Mouse (Mus musculus): ENCODE data around the gene Klf1.
A peak's percentile ranks its signal among the peaks of the same experiment; 100 is the strongest.

Gene Klf1

DNA sequence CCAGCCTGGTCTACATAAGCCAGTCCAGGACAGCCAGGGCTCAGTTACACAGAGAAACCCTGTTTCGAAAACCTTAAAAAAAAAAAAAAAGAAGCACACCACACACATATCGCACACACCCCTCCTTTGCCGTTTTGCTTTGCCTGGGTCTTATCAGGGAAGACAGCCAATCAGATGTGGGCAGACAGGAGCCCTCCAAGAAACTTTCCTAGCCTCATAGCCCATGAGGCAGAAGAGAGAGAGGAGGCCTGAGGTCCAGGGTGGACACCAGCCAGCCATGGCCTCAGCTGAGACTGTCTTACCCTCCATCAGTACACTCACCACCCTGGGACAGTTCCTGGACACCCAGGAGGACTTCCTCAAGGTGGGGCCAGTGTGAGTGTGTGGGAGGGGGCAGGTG, at the start of gene Klf1:
Gene Klf1 (plus strand): TSS at position 177 of the 400 bp plus-strand sequence.
- DNase-seq (ENCODE audit: low spot score in 2 of 2), result no peak

DNA sequence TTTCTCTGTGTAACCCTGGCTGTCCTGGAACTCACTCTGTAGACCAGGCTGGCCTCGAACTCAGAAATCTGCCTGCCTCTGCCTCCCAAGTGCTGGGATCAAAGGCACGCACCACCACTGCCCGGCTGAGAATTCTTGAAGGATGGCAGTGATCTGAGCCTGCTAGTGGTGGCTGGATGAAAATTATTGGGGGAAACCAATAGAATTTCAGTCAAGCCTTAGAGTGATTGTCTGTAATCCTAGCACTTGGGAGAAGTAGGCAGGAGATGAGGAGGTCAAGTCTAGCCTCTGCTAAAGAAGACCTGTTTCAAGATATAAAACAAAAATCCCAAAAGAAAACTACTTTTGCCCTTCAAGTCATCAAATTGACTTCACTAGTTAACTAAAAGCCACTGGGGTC, 45.3 kb upstream of the Klf1 start:
- no peak for DNase-seq (ENCODE audit: low spot score in 2 of 2)

DNA sequence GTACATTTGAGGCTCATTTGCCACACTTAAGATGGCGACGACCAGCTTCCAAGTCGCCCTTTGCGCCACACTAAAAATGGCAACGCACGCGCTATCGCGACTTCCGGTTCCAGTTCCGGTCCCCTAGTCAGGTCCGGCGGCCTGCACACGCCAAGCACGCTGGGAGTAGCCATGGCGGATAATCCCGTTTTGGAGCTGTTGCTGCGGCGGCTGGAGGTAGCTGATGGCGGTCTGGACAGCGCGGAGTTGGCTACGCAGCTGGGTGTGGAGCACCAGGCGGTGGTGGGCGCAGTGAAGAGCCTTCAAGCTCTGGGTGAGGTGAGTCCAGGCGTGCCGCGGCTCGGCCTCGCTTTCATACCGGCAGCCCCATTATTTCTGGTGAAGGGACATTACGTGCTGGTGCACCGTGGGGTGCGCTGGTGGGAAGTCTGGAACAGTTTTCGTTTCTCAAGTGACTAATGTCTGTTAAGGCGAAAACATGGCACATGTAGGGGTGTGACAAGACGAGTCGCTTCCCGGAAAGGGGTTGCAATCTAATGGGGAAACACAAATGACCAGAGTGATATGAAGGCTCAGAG, 44.8 kb upstream of the Klf1 start, which contains the start of gene Farsa:
Gene Farsa (plus strand): TSS at position 126 of the 578 bp plus-strand sequence.
- peak; percentile 79 to 89 for DNase-seq (ENCODE audit: low spot score in 2 of 2)

DNA sequence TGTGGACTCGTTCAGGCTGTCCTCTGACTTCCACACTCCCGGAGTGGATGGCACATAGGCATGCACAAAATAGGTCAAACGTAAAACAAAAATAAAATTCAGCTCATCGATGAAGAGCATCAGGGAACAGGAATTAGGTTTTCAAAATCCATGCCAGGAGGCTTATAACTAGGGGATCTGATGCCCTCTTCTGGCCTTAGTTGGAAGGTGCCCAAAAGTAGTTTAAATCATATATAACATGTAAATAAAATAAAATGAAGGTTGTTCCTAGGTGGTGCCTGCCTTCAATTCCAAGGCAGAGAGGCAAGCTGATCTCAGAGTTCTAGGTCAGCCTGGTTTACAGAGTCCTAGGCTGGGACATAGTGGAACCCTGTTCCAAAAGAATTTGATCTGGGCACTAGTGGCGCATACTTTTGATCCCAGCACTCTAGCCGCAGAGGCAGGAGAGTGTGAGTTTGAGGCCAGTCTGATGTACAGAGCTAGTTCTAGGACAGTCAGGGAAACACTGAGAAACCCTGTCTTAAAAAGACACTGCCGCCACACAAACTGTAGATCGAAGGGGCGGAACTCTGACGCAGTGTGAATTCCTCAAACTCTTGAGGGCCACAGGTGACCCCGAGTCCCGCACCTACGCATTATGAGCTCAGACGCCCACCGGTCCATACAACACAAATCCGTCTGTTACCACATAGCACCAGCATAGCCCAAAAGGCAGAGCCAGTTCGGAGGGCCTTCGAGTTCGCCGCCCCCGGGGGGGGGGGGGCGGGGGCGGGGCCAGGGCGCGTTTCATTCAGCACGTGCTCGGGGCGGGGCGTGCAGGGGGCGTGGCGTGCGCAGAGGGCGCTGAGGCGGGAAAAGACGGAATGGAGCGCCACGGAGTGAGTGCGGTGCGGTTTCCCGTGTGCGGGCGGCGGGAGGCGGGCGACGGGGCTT, 30.1 kb upstream of the Klf1 start, which contains the start of gene Syce2:
Gene Syce2 (plus strand): TSS at position 736 of the 933 bp plus-strand sequence.
- peak; percentile 37 to 68 for DNase-seq (ENCODE audit: low spot score in 2 of 2)

DNA sequence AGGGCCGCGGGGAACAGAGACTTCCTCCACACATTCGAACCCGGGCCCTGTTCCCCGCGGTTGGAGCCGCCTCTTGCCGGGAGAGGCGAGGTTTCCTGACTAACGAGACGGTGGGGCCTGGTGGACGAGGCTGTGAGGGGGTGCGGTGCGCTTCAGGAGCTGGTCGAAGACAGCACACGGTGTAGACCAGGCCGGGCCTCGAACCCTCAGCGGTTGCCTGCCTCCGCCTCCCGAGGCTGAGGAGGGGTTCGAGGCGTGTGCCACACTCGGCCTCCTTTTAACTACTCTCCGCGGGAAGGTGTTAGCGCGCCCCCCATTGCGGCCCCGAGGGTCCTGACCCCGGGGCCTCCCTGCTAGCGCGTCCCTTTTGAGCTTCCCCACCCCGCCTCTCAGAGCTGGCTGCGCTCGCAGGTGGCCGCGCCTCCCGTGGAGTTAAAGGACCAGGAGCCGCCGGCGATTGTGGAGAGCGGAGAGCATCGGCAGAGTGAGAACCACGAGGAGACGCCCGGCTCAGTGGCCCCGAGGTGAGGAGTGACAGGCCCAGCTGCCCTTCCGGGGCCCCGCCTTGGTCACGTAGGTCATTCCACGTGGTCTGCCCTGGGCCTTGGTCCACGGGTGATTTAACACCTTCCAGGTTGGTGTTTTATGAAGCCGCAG, 29.3 kb upstream of the Klf1 start:
- DNase-seq (ENCODE audit: low spot score in 2 of 2), result peak in 1 of 2 experiments; percentile 24

DNA sequence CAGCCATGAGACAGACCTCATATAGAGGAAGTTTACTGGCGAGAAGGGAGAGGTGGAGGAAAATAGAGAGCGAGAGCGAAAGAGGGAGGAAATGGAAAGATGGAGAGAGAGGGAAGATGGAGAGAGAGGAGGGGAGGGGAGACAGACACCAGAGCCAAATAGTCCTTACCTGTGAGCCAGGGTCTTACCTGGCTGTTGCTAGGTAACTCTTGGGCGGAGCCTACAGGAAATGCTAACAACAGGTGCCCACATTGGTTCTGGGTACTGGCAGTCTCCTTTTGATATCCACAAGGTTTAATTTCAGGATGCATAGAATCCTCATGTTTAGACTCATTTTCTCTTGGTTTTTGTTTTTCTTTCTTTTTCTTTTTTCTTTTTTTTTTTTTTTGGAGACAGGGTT, 28.7 kb upstream of the Klf1 start:
- no peak for DNase-seq (ENCODE audit: low spot score in 2 of 2)

DNA sequence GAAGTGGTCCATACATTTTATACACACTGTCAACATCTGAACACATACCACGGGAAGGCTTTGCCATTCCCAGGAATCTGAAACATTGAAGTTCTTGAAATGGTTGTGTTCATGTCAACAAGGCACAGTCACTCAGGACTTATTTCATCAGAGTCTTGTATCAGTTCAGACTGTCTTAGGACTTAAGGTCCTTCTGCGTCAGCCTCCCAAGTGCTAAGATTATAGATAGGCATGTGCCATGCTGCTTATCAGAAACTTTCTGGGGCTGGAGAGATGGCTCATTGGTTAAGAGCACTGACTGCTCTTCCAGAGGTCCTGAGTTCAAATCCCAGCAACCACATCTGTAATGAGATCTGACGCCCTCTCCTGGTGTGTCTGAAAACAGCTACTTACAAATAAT, 27.4 kb upstream of the Klf1 start:
- DNase-seq (ENCODE audit: low spot score in 2 of 2), result no peak

DNA sequence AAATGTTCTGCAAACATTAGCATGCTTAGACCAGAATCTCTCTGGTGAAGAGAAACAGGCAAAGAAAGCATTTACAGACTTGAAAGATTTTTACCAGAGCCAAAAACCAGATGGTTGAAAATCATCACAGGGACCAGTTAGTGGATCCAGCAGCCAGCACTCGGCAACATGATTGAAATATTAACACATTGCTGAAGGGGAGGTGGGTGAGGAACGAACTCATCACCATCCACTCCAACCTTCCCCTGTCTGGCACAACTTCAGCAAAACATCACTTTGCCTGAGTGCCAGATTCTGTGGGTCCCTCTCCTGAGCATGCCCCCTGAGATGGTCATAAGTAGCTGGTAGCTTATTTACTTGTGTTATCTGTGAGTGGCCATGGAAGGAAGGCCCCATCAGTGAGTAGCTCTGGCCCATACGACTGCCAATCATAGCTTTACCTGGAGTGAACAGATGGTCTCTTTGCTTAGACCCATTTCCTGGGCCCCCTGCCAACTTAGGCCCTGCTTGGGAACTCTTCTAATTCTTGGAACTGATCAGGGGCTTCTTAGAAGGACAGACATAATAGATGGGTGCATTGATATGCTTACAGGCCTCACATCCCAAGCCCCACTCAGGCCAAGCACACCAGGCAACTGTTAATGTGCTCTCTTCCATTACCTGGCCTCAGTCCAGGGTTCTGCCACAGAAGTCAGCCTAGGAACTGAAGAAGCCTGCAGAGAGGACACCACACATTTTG, 24.3 kb upstream of the Klf1 start:
- DNase-seq (ENCODE audit: low spot score in 2 of 2), result peak in 1 of 2 experiments; percentile 55

DNA sequence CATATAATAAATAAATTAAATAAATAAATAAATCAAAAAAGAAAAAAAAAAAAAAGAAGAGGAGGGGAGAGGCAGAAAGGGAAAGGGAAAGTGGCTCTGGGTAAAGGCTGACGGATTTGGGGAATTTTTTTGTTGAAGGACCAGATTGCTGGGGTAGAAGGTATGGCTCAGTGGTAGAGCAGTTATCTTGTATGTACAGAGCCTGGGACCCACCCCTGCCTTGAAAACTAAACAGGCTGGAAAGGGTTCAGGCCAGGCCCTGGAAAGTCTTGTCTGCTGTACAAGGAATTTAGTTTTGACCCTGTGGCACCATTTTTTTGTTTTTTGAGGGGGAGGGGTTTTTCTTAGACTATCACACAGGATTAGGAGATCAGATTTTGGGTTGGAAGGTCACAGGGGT, 22.8 kb upstream of the Klf1 start:
- no peak for DNase-seq (ENCODE audit: low spot score in 2 of 2)

DNA sequence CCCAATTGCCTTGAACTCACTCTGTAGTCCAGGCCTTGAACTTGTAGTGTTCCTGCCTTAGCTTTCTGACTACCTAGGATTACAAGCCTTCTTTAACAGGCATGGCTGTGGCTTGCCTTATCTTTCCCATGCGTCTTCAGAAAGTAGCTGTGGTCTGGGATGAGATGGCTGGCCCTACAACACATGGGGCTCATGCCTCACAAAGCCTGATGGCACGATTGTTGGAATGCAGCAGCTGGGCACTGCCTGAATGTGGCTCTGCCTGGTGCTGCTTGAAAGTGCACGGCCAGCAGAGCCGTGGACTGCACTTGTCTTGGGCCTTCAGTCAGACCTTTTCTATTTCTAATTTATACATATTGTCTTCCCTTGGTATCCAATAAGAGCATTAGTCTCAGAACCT, 17.0 kb upstream of the Klf1 start:
- no peak for DNase-seq (ENCODE audit: low spot score in 2 of 2)

DNA sequence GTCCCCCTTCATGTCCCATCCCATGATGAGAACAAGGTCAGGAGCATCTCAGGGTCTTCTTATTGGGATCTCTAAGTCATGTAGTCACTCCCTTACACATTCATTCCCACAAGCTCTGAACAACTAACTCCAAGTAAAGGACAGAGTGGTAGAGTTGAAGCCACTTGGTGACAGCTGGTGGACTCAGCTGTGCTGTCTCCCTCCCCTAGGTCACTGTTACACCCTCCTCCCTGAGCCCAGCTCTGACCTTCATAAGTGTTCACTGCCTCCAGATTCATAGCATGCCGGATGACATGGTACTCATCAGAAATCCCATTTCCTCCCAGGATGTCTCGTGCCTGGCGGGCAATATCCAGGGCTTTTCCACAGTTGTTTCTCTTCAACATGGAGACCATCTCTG, 13.4 kb upstream of the Klf1 start:
- no peak for DNase-seq (ENCODE audit: low spot score in 2 of 2)

DNA sequence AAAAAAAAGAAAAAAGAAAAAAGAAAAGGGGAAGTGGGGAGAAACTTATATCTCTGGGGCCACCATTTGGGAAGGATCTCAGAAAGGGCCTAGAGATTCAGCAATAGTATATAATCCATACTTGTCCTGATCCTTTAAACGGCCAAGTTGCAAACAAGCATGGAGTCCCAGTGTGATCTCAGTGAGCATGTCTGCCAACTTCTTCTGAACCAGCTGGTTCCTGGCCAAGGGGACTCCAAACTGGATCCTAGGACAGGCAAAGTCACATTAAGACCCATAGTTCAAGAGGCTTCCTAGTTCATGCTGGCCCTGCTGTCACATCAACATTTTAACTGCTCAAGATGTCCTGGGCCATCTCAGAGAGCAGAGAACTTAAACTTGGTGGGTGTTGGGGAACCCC, 12.6 kb upstream of the Klf1 start:
- DNase-seq (ENCODE audit: low spot score in 2 of 2), result no peak

DNA sequence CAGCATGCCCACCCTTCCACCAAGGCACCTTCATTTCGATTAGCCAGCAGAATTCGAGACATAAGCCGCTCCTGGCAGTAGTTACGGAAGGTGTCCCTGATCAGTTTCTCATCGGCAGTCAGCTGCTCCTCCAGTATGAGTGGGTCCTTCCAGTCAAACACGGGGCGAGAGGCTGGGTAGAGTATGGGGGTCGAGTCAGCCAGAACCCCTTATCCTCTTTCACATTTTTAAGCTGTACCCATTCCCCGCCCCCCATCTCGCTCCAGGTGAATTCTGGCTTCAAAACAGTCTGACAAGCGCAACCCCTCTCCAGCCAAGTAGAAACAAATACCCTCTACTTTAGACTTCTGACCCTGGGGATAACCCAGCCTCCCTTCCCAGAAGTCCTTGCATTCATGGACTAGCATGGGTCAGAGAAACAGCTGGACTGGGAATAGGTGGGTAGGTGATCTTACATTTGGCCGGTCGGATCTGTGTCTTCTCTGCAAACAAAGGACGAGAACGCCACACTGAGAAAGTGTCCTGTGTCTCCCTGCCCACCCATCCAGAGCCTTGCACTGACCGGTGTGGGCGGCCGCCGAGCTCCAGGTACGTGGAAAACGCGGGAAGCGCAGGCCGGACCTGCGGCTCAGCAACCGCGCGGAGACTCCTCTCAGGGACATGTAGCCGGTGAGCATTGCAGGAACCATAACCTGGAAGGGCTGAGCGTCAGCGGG, 8.6 kb upstream of the Klf1 start:
- no peak for DNase-seq (ENCODE audit: low spot score in 2 of 2)

DNA sequence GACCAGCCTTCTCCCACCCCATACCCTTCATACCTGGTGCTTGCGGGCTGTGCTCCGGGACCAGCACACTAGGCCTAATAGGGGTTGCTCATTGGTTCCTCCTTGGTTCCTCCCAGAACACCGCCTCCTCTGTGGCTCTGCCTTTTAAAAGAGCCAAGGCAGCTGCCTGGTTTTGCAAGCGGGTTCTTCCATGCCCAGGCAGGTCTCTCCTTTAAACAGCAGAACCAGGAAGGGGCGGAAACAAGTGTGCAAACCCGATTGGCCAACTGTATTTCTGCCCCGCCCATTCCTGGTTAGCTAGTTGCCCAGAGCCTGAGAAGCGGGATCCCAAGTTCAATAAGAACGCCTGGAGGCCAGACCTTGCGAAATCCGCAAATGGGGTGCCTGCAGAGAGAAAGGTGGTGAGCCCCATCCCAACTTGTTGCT, 8.0 kb upstream of the Klf1 start, which contains the start of gene Gcdh:
Gene Gcdh (minus strand): TSS at position 213 of the 426 bp plus-strand sequence.
- peak; percentile 63 to 81 for DNase-seq (ENCODE audit: low spot score in 2 of 2)

DNA sequence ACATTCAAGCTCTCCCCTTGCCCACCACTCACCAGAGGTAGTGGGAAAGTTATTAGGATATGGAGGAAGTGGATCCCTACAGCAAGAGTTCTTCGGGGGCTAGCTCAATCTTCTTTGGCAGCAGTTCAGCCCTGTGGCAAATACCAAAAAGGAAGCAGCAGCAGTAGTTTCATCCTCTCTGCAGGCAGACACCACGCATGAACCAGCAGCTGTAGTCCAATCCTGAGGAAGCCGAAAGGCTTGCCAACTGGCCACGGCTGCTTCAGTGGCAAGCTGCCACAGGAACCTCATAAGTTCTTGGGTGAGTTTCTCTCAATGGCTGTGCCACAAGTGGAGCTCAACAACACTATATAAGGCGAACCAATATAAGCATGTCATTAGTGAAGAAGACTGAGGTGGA, 5.8 kb upstream of the Klf1 start:
- DNase-seq (ENCODE audit: low spot score in 2 of 2), result no peak

DNA sequence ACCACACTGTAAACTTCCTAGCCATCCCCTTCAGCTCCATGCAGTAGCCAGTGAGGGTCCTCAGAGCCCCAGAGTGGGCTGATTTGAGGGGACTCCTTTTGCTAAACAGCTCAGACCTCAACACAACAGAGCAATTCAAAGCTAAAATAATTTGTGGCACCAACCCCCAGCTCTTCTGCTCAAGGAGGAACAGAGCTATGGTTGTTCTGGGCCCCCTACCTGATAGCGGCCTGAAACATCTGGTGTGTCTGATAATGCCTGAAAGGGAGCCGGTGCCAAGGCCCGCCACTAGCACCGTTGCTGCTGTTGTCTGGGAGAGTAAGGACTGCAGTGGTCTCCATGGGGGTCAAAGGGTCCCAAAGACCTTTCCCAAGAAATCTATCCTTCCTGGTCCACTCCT, 657 bp upstream of the Klf1 start:
- no peak for DNase-seq (ENCODE audit: low spot score in 2 of 2)

DNA sequence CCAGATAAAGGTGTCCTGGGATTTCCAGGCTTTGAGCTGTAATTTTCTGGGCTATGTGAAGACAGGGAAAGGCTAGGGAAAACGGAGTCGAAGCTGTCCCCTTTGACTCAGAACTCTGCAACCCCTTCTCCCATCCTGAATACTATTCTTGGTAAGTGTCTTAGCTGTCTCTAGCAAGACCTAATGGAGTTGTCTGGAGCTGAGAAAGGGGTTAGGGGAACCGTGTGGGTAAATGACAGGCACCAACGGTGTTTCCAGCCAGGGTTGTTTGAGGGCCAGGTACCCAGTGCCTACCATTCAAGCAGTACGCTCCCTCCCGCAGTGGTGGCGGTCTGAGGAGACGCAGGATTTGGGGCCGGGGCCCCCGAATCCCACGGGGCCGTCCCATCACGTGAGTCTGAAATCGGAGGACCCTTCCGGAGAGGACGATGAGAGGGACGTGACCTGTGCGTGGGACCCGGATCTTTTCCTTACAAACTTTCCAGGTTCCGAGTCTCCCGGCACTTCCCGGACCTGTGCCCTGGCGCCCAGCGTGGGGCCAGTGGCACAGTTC, 715 bp downstream of the Klf1 start:
- no peak for DNase-seq (ENCODE audit: low spot score in 2 of 2)

DNA sequence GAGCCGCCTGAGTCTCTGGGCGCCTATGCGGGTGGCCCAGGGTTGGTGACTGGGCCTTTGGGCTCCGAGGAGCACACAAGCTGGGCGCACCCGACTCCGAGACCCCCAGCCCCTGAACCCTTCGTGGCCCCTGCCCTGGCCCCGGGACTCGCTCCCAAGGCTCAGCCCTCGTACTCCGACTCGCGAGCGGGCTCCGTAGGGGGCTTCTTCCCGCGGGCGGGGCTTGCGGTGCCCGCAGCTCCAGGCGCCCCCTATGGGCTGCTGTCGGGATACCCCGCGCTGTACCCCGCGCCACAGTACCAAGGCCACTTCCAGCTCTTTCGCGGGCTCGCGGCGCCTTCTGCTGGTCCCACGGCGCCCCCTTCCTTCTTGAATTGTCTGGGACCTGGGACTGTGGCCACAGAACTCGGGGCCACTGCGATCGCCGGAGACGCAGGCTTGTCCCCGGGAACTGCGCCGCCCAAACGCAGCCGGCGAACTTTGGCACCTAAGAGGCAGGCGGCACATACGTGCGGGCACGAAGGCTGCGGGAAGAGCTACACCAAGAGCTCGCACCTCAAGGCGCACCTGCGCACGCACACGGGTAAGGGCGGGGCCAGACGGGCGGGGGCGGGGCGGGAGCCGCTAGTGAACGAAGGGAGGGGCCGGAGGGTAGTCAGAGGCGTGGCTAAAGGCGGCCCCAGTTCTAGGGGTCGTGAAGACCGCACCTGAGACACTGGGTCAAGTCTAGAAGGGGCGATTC, 1.4 kb downstream of the Klf1 start:
- DNase-seq (ENCODE audit: low spot score in 2 of 2), result peak; percentile 93 to 98

DNA sequence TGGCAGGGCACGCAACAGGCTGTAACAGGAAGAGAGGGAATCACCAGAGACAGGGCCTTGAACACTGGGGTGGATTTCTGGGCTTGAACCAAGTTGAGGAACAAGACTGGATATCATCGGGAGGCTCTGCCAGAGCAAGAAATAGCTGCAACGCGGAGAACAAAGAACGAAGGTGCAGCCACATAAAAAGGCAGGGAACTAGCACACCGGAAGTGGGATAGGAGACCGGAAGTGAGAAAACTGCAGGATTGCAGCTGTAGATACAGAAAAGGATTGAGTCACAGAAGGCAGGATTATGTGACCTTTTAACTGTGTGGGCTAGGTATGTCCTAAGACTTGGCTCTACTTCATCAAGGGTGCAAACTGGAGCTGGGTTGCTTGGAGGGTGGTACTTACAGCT, 2.6 kb downstream of the Klf1 start:
- no peak for DNase-seq (ENCODE audit: low spot score in 2 of 2)

DNA sequence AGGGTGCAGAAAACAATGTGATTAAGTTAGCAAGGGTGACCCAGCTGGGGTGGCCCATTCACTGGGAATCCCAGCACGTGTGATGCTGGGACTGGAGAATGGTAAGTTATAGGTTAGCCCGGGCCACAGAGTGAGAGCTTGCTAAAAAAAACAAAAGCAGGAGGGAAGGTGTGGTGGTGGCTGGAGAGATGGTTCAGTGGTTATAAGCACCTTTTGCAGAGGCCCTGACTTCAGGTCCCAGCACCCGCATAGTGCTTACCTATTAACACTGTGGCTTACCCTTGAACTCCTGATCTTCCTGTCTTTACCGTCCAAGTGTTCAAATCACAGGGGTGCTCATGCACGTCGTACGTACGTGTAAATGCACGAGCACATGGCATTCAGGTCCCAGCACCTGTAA, 5.3 kb downstream of the Klf1 start:
- no peak for DNase-seq (ENCODE audit: low spot score in 2 of 2)
